In genomic region chr4:126203336-126203895, GRCm38 (mm10) we compare ENCODE assay signal across 8 mouse cellular contexts. TPM values are rescaled to one million over a fixed set of nuclear protein-coding genes. Genes with fewer than 3 reads are reported as not detected.
DNase-seq lines count a peak whose midpoint lies in the region; ATAC-seq and TF ChIP-seq lines count a peak whose summit lies in the region.

No protein-coding gene starts in this region.

- peak overlapping the region; percentile 52 for H3K4me2 ChIP-seq in embryonic facial prominence, embryonic 11.5 days (ENCODE audit: low read depth, low read length)
- H3K4me2 ChIP-seq in intestine, embryonic 14.5 days (ENCODE audit: low read length): peak overlapping the region; percentile 62
- H3K4me2 ChIP-seq in neural tube, embryonic 13.5 days: peak overlapping the region; percentile 62

- peak overlapping the region; percentile 62 for H3K9ac ChIP-seq in embryonic facial prominence, embryonic 11.5 days (replicated peaks; ENCODE audit: low read length)
- peak overlapping the region; percentile 48 for H3K9ac ChIP-seq in intestine, embryonic 14.5 days (ENCODE audit: low read length)
- H3K9ac ChIP-seq in neural tube, embryonic 13.5 days: peak overlapping the region; percentile 75

- peak overlapping the region; percentile 80 for H3K4me3 ChIP-seq in layer of hippocampus, adult 2 months
- H3K4me3 ChIP-seq in embryonic facial prominence, embryonic 11.5 days (ENCODE audit: low read depth, low read length): peak overlapping the region; percentile 75
- peak overlapping the region; percentile 92 for H3K4me3 ChIP-seq in intestine, embryonic 14.5 days (ENCODE audit: low read depth, low read length)
- H3K4me3 ChIP-seq in neural tube, embryonic 13.5 days: peak overlapping the region; percentile 81

- no peaks in the 10 kb centered on the region for H3K27me3 ChIP-seq in embryonic facial prominence, embryonic 11.5 days (ENCODE audit: control insufficient read depth, insufficient read depth, low read length)
- H3K27me3 ChIP-seq in intestine, embryonic 14.5 days (replicated peaks; ENCODE audit: control insufficient read depth, insufficient read depth, low read length): no peaks in the 10 kb centered on the region
- no peaks in the 10 kb centered on the region for H3K27me3 ChIP-seq in neural tube, embryonic 13.5 days

- no peak for DNase-seq in layer of hippocampus, adult 2 months (ENCODE audit: low spot score in 2 of 2)
- DNase-seq in layer of hippocampus, adult 9-10 months (ENCODE audit: low spot score): no peak
- no peak for DNase-seq in embryonic facial prominence, embryonic 11.5 days (ENCODE audit: low spot score)
- DNase-seq in intestine, embryonic 14.5 days (ENCODE audit: low spot score): no peak
- DNase-seq in layer of hippocampus, postnatal 10 days (ENCODE audit: low spot score in 2 of 2): no peak
- DNase-seq in right cerebral cortex, adult 18-20 months: no peak
- DNase-seq in cerebellum, adult 11-12 months: no peak

- H3K4me1 ChIP-seq in embryonic facial prominence, embryonic 11.5 days (ENCODE audit: control insufficient read depth, insufficient read depth, low read length): no peaks in the 10 kb centered on the region
- H3K4me1 ChIP-seq in intestine, embryonic 14.5 days (replicated peaks; ENCODE audit: control insufficient read depth, insufficient read depth, low read length): peaks cover 28% of the 10 kb centered on the region
- H3K4me1 ChIP-seq in neural tube, embryonic 13.5 days (replicated peaks): peaks cover 45% of the 10 kb centered on the region

- no peaks in the 10 kb centered on the region for H3K9me3 ChIP-seq in embryonic facial prominence, embryonic 11.5 days (replicated peaks; ENCODE audit: control insufficient read depth, low read length)
- no peaks in the 10 kb centered on the region for H3K9me3 ChIP-seq in intestine, embryonic 14.5 days (ENCODE audit: control insufficient read depth, low read length)
- no peaks in the 10 kb centered on the region for H3K9me3 ChIP-seq in neural tube, embryonic 13.5 days

- no peaks in the 10 kb centered on the region for H3K36me3 ChIP-seq in embryonic facial prominence, embryonic 11.5 days (replicated peaks; ENCODE audit: control insufficient read depth, insufficient read depth, low read depth, low read length)
- H3K36me3 ChIP-seq in intestine, embryonic 14.5 days (ENCODE audit: control insufficient read depth, insufficient read depth, low read length): peaks cover 3% of the 10 kb centered on the region; the same call in 1 of the 2 replicates
- H3K36me3 ChIP-seq in neural tube, embryonic 13.5 days: no peaks in the 10 kb centered on the region

- peak overlapping the region; percentile 99 for H3K27ac ChIP-seq in layer of hippocampus, adult 2 months
- peak overlapping the region; percentile 78 for H3K27ac ChIP-seq in embryonic facial prominence, embryonic 11.5 days (replicated peaks; ENCODE audit: low read depth, low read length)
- peak overlapping the region; percentile 96 for H3K27ac ChIP-seq in intestine, embryonic 14.5 days (ENCODE audit: low read depth)
- peak overlapping the region; percentile 96 for H3K27ac ChIP-seq in neural tube, embryonic 13.5 days (replicated peaks)

- 69% methylated on average over 10 of the region's 10 CpGs for WGBS in embryonic facial prominence, embryonic 11.5 days
- WGBS in intestine, embryonic 14.5 days: 68% methylated on average over 10 of the region's 10 CpGs
- WGBS in neural tube, embryonic 13.5 days: 74% methylated on average over 10 of the region's 10 CpGs

- ATAC-seq in embryonic facial prominence, embryonic 11.5 days (replicated peaks; ENCODE audit: insufficient number of reproducible peaks, low FRiP score, low TSS enrichment, low read depth): no peak
- ATAC-seq in intestine, embryonic 14.5 days (replicated peaks; ENCODE audit: low FRiP score, low TSS enrichment, low read depth): no peak
- ATAC-seq in neural tube, embryonic 13.5 days (ENCODE audit: low read depth): no peak

- TF ChIP-seq CTCF in layer of hippocampus, adult 2 months (conservative IDR thresholded peaks at IDR 0.05): no peak

RNA-seq across cellular contexts. Expression of gene Thrap3, which starts 0.9 kb away (rescaled TPM):
- 100 to 1,000 TPM; 150 to 166 TPM for total RNA-seq in layer of hippocampus, adult 2 months (2021)
- polyA plus RNA-seq in embryonic facial prominence, embryonic 11.5 days (2014; fragmentation: Nextera tagmentation; extraction: Ambion mirVana): 211 and 232 TPM in 2 replicates
- 206 TPM in 2 replicates for polyA plus RNA-seq in intestine, embryonic 14.5 days (2014; fragmentation: Nextera tagmentation; extraction: Ambion mirVana)
- polyA plus RNA-seq in neural tube, embryonic 13.5 days (2015; fragmentation: Nextera tagmentation; extraction: Ambion mirVana): 143 and 165 TPM in 2 replicates
- 100 to 1,000 TPM; 141 to 144 TPM for total RNA-seq in layer of hippocampus, postnatal 10 days (2021)

RNA-seq across cellular contexts. Expression of gene Sh3d21, which starts 40.1 kb away (rescaled TPM):
- under 1 TPM; 0.59 to 0.81 TPM for total RNA-seq in layer of hippocampus, adult 2 months (2021)
- 4.7 and 5.0 TPM in 2 replicates for polyA plus RNA-seq in embryonic facial prominence, embryonic 11.5 days (2014; fragmentation: Nextera tagmentation; extraction: Ambion mirVana)
- 7.4 and 7.9 TPM in 2 replicates for polyA plus RNA-seq in intestine, embryonic 14.5 days (2014; fragmentation: Nextera tagmentation; extraction: Ambion mirVana)
- 0.89 and 2.0 TPM in 2 replicates for polyA plus RNA-seq in neural tube, embryonic 13.5 days (2015; fragmentation: Nextera tagmentation; extraction: Ambion mirVana)
- total RNA-seq in layer of hippocampus, postnatal 10 days (2021): 1 to 10 TPM; 1.0 to 1.1 TPM

RNA-seq across cellular contexts. Expression of gene Map7d1, which starts 52.7 kb away (rescaled TPM):
- 100 to 1,000 TPM; 246 to 249 TPM for total RNA-seq in layer of hippocampus, adult 2 months (2021)
- 47.0 and 54.1 TPM in 2 replicates for polyA plus RNA-seq in embryonic facial prominence, embryonic 11.5 days (2014; fragmentation: Nextera tagmentation; extraction: Ambion mirVana)
- polyA plus RNA-seq in intestine, embryonic 14.5 days (2014; fragmentation: Nextera tagmentation; extraction: Ambion mirVana): 37.8 and 38.0 TPM in 2 replicates
- polyA plus RNA-seq in neural tube, embryonic 13.5 days (2015; fragmentation: Nextera tagmentation; extraction: Ambion mirVana): 90.3 and 94.4 TPM in 2 replicates
- 100 to 1,000 TPM; 204 to 206 TPM for total RNA-seq in layer of hippocampus, postnatal 10 days (2021)

RNA-seq across cellular contexts. Expression of gene Eva1b, which starts 55.9 kb away (rescaled TPM):
- 1 to 10 TPM; 3.3 to 3.6 TPM for total RNA-seq in layer of hippocampus, adult 2 months (2021)
- 48.9 and 51.0 TPM in 2 replicates for polyA plus RNA-seq in embryonic facial prominence, embryonic 11.5 days (2014; fragmentation: Nextera tagmentation; extraction: Ambion mirVana)
- 61.0 and 63.2 TPM in 2 replicates for polyA plus RNA-seq in intestine, embryonic 14.5 days (2014; fragmentation: Nextera tagmentation; extraction: Ambion mirVana)
- 15.3 and 19.8 TPM in 2 replicates for polyA plus RNA-seq in neural tube, embryonic 13.5 days (2015; fragmentation: Nextera tagmentation; extraction: Ambion mirVana)
- total RNA-seq in layer of hippocampus, postnatal 10 days (2021): 10 to 100 TPM in 1 of 2 experiments, 1 to 10 TPM in 1; 6.7 to 10.4 TPM

RNA-seq across cellular contexts. Expression of gene Trappc3, which starts 58.7 kb away (rescaled TPM):
- total RNA-seq in layer of hippocampus, adult 2 months (2021): 10 to 100 TPM; 85.4 to 90.5 TPM
- 33.8 and 36.7 TPM in 2 replicates for polyA plus RNA-seq in embryonic facial prominence, embryonic 11.5 days (2014; fragmentation: Nextera tagmentation; extraction: Ambion mirVana)
- 20.5 and 24.6 TPM in 2 replicates for polyA plus RNA-seq in intestine, embryonic 14.5 days (2014; fragmentation: Nextera tagmentation; extraction: Ambion mirVana)
- 147 and 160 TPM in 2 replicates for polyA plus RNA-seq in neural tube, embryonic 13.5 days (2015; fragmentation: Nextera tagmentation; extraction: Ambion mirVana)
- 10 to 100 TPM; 94.9 to 95.2 TPM for total RNA-seq in layer of hippocampus, postnatal 10 days (2021)
